Mouse (Mus musculus): ENCODE measurements around the gene Ikzf4. TPM values are rescaled to one million over a fixed set of nuclear protein-coding genes. Genes with fewer than 3 reads are reported as not detected.

Ikzf4 gene
- polyA plus RNA-seq, 1 experiment from 2014 or later = 8.3 TPM

GRCm38 (mm10) chr10:128662465-128662864, 16.7 kb upstream of the Ikzf4 start:
- no peak for ATAC-seq (ENCODE audit: low FRiP score, low read depth)
- Histone ChIP-seq H3K27me3 (replicated peaks) (no peaks in the 10 kb centered on the region), H3K36me3 (no peaks in the 10 kb centered on the region), H3K9me3 (no peaks in the 10 kb centered on the region), H3K4me3 (no peak overlapping the region), H3K4me2 (replicated peaks) (no peak overlapping the region), H3K4me1 (no peaks in the 10 kb centered on the region), H3K9ac (no peak overlapping the region), H3K27ac (no peak overlapping the region)

DNA sequence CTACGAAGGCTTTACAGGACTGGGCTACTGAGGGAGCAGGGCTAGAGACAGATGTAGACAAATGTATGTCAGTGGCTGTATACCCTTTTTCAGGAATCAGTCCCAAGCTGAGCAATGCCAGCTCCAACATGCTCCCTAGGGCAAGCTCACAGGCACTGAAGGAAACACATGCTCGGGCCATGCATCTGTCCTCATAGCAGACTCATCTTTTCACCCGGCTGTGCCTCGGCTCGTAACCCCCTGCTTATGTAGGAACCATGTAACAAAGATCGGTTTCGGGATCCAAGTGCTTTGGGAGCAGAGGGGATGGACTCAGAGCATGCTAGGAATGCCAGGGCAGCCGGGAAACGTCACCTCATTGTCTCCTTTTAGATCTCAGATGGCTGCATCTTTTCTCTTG, 13.7 kb upstream of the Ikzf4 start:
- ATAC-seq (ENCODE audit: low FRiP score, low read depth) = no peak
- H3K9ac ChIP-seq = no peak overlapping the region

GRCm38 (mm10) chr10:128657844-128658243, 12.1 kb upstream of the Ikzf4 start:
- 69% methylated on average over 9 of the region's 9 CpGs for WGBS
- Histone ChIP-seq H3K27me3 (replicated peaks) (no peaks in the 10 kb centered on the region), H3K27ac (no peak overlapping the region), H3K9me3 (no peaks in the 10 kb centered on the region), H3K4me1 (no peaks in the 10 kb centered on the region), H3K36me3 (no peaks in the 10 kb centered on the region), H3K4me3 (no peak overlapping the region), H3K4me2 (replicated peaks) (no peak overlapping the region), H3K9ac (no peak overlapping the region)
- no peak for ATAC-seq (ENCODE audit: low FRiP score, low read depth)

More for the DNA sequence above, 13.7 kb upstream of the Ikzf4 start:
- no peaks in the 10 kb centered on the region for H3K4me1 ChIP-seq
- no peaks in the 10 kb centered on the region for H3K9me3 ChIP-seq
- no peak overlapping the region for H3K27ac ChIP-seq
- H3K27me3 ChIP-seq (replicated peaks) = no peaks in the 10 kb centered on the region
- no peak overlapping the region for H3K4me2 ChIP-seq (replicated peaks)
- no peak overlapping the region for H3K4me3 ChIP-seq
- 59% methylated on average over 9 of the region's 9 CpGs for WGBS
- no peaks in the 10 kb centered on the region for H3K36me3 ChIP-seq

GRCm38 (mm10) chr10:128656731-128657130, 10.9 kb upstream of the Ikzf4 start:
- Histone ChIP-seq H3K4me3 (no peak overlapping the region), H3K4me1 (no peaks in the 10 kb centered on the region), H3K9ac (no peak overlapping the region), H3K36me3 (no peaks in the 10 kb centered on the region), H3K27me3 (replicated peaks) (no peaks in the 10 kb centered on the region), H3K27ac (no peak overlapping the region), H3K4me2 (replicated peaks) (no peak overlapping the region), H3K9me3 (no peaks in the 10 kb centered on the region)
- no peak for ATAC-seq (ENCODE audit: low FRiP score, low read depth)
- WGBS = 93% methylated on average over 1 of the region's 1 CpGs

GRCm38 (mm10) chr10:128655254-128655653, 9.5 kb upstream of the Ikzf4 start:
- no peak overlapping the region for H3K4me2 ChIP-seq (replicated peaks)
- no peak overlapping the region for H3K4me3 ChIP-seq
- no peak for ATAC-seq (ENCODE audit: low FRiP score, low read depth)
- no peaks in the 10 kb centered on the region for H3K9me3 ChIP-seq
- 90% methylated on average over 3 of the region's 3 CpGs for WGBS
- H3K9ac ChIP-seq = no peak overlapping the region
- H3K27ac ChIP-seq = no peak overlapping the region
- no peaks in the 10 kb centered on the region for H3K27me3 ChIP-seq (replicated peaks)
- no peaks in the 10 kb centered on the region for H3K36me3 ChIP-seq
- no peaks in the 10 kb centered on the region for H3K4me1 ChIP-seq

- 74% methylated on average over 4 of the region's 4 CpGs for WGBS
- no peak overlapping the region for H3K4me3 ChIP-seq
- H3K27me3 ChIP-seq (replicated peaks) = no peaks in the 10 kb centered on the region
- no peak overlapping the region for H3K4me2 ChIP-seq (replicated peaks)
- no peak for ATAC-seq (ENCODE audit: low FRiP score, low read depth)
- no peaks in the 10 kb centered on the region for H3K4me1 ChIP-seq
- H3K36me3 ChIP-seq = no peaks in the 10 kb centered on the region
- H3K27ac ChIP-seq = no peak overlapping the region
- no peak overlapping the region for H3K9ac ChIP-seq
- no peaks in the 10 kb centered on the region for H3K9me3 ChIP-seq
These were observed 8.1 kb upstream of the Ikzf4 start for GRCm38 (mm10) chr10:128653866-128654265.

DNA sequence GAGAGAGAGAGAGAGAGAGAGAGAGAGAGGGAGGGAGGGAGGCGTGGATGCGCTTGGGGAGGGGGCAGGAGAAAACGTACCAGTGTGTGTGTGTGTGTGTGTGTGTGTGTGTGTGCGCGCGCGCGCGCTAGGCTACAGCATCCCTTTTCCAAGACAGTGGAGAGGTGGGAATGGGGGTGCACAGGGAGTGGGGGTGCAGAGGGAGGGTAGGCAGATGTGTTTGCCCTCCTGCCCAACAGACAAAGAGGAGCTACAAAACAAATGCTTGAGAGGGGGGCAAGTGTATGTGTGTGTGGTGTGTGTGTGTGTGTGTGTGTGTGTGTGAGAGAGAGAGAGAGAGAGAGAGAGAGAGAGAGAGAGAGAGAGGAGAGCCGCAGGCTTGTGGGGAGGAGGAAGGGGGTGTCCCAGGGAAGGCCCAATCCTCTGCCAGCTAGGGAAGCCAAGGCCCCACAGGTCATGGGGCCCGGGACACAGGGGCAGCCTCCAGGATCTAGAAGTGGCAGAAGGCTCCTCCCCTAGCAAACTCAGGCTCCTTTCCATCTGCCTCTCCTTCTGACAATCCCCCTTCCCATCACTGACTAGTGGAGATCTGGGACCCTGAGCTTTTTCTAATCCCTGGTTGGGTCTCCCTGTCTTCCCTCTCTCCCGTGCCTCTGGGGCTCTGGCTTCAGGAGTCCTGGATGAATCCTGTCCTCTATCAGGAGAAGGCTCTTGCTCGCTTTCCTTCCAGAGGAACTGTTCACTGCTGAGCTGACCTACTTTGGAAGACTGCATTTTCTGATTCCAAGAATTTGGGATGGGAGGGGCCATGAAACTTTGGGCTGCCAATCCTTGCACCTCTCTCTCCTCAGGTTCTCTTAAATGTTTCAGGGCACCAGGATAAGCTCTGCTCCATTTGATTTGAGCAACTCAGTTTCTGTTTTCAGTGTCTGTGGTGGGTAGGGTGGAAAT, 623 bp upstream of the Ikzf4 start:
- Histone ChIP-seq H3K36me3 (peaks cover 3% of the 10 kb centered on the region; the same call in 1 of the 2 replicates), H3K4me2 (replicated peaks) (peak overlapping the region; percentile 74), H3K27ac (peak overlapping the region; percentile 62; the same call in 1 of the 2 replicates), H3K27me3 (replicated peaks) (no peaks in the 10 kb centered on the region), H3K4me3 (peak overlapping the region; percentile 48), H3K9ac (peak overlapping the region; percentile 71), H3K9me3 (no peaks in the 10 kb centered on the region), H3K4me1 (peaks cover 26% of the 10 kb centered on the region)
- peak; percentile 79 for ATAC-seq (ENCODE audit: low FRiP score, low read depth)
- 11% methylated on average over 12 of the region's 13 CpGs for WGBS

DNA sequence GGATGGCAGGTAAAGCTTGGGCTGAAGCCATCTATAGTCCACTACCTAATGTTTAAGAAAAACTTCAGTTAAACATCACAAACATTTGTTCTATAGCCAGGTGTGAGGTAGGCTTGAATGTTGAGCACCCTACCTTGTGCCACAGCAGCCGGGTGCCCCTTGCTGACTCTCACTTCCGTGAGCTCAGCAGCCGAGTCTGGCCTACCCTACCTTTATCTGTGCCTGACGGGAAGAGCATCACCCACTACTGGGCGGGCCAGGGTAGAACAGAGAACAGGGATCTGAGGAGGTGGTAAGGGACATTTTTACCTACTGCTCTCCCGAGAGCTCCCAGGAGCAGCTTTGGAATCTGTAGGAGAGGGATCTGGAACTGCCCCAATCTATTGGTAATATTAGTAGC, 3.0 kb downstream of the Ikzf4 start:
- Histone ChIP-seq H3K4me3 (no peak overlapping the region), H3K4me2 (replicated peaks) (no peak overlapping the region)

DNA sequence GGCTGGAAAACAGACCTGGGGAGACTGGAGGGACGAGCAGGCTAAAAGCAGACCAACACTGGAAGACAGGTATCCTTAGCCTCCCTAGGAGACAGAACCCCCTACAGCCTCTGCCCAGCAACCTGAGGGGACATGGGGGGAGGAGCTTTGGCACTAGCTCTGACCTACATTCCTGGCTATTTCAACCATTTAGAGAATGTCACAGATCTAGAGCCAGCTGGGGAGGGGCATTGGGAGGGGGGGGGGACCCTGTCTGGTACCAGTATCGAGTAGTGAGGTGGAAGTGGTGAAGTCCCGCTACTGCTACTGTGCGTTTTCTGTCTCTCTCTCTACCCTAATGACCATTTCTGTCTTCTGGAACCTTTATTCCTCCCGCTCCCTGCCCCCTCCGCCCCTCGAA, 3.9 kb downstream of the Ikzf4 start:
- H3K27me3 ChIP-seq (replicated peaks) = no peaks in the 10 kb centered on the region
- WGBS = 82% methylated on average over 7 of the region's 7 CpGs
- no peak for ATAC-seq (ENCODE audit: low FRiP score, low read depth)

More for the DNA sequence above, 3.0 kb downstream of the Ikzf4 start:
- Histone ChIP-seq H3K9ac (no peak overlapping the region), H3K9me3 (no peaks in the 10 kb centered on the region), H3K27me3 (replicated peaks) (no peaks in the 10 kb centered on the region), H3K36me3 (peaks cover 27% of the 10 kb centered on the region), H3K27ac (no peak overlapping the region), H3K4me1 (peaks cover 26% of the 10 kb centered on the region)
- no peak for ATAC-seq (ENCODE audit: low FRiP score, low read depth)
- 86% methylated on average over 6 of the region's 6 CpGs for WGBS

GRCm38 (mm10) chr10:128640891-128641290, 4.9 kb downstream of the Ikzf4 start:
- H3K4me2 ChIP-seq (replicated peaks) = no peak overlapping the region
- H3K4me3 ChIP-seq = no peak overlapping the region
- H3K9ac ChIP-seq = no peak overlapping the region
- no peaks in the 10 kb centered on the region for H3K27me3 ChIP-seq (replicated peaks)
- H3K36me3 ChIP-seq = peaks cover 33% of the 10 kb centered on the region
- WGBS = 93% methylated on average over 15 of the region's 15 CpGs
- H3K27ac ChIP-seq = no peak overlapping the region
- H3K9me3 ChIP-seq = no peaks in the 10 kb centered on the region
- H3K4me1 ChIP-seq = peaks cover 28% of the 10 kb centered on the region
- ATAC-seq (ENCODE audit: low FRiP score, low read depth) = no peak

More for the DNA sequence above, 3.9 kb downstream of the Ikzf4 start:
- H3K4me3 ChIP-seq = no peak overlapping the region
- H3K36me3 ChIP-seq = peaks cover 27% of the 10 kb centered on the region
- H3K4me1 ChIP-seq = peaks cover 30% of the 10 kb centered on the region
- H3K9me3 ChIP-seq = no peaks in the 10 kb centered on the region
- H3K9ac ChIP-seq = no peak overlapping the region
- H3K27ac ChIP-seq = no peak overlapping the region
- no peak overlapping the region for H3K4me2 ChIP-seq (replicated peaks)

- H3K4me3 ChIP-seq = no peak overlapping the region
- no peaks in the 10 kb centered on the region for H3K9me3 ChIP-seq
- H3K27me3 ChIP-seq (replicated peaks) = no peaks in the 10 kb centered on the region
- no peak overlapping the region for H3K9ac ChIP-seq
- no peak overlapping the region for H3K4me2 ChIP-seq (replicated peaks)
- peaks cover 40% of the 10 kb centered on the region for H3K36me3 ChIP-seq
- H3K27ac ChIP-seq = no peak overlapping the region
- 87% methylated on average over 14 of the region's 14 CpGs for WGBS
- H3K4me1 ChIP-seq = peaks cover 26% of the 10 kb centered on the region
- ATAC-seq (ENCODE audit: low FRiP score, low read depth) = no peak
These were observed 5.8 kb downstream of the Ikzf4 start for GRCm38 (mm10) chr10:128639999-128640398.

DNA sequence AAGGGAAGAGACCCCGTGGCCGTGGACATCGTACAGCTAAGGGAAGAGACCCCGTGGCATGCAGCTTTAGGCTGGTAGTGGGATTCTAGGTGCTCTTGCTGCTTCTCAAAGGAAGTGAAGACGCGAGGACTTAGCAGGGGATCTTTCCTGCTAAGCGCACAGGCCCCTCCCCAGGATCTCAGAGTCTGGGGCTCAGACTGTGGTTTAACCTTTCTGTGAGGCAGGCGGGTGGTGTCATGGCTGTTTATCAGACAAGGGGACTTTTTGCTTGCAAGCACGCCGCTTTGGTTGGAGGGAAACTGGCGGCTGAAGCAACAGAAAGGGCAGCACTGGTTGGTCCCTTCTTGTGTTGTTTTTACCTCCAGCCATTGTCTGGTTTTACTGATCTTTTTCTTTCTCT, 8.8 kb downstream of the Ikzf4 start:
- 9% methylated on average over 11 of the region's 11 CpGs for WGBS
- H3K36me3 ChIP-seq = peaks cover 51% of the 10 kb centered on the region
- H3K9me3 ChIP-seq = no peaks in the 10 kb centered on the region
- no peak for ATAC-seq (ENCODE audit: low FRiP score, low read depth)
- H3K27ac ChIP-seq = no peak overlapping the region
- H3K27me3 ChIP-seq (replicated peaks) = no peaks in the 10 kb centered on the region
- peaks cover 14% of the 10 kb centered on the region; the same call in 1 of the 2 replicates for H3K4me1 ChIP-seq
- H3K4me2 ChIP-seq (replicated peaks) = peak overlapping the region; percentile 45
- peak overlapping the region; percentile 29; the same call in 1 of the 2 replicates for H3K9ac ChIP-seq
- no peak overlapping the region for H3K4me3 ChIP-seq
